8 mouse cellular contexts compared by ENCODE assay signal in the genomic region with DNA sequence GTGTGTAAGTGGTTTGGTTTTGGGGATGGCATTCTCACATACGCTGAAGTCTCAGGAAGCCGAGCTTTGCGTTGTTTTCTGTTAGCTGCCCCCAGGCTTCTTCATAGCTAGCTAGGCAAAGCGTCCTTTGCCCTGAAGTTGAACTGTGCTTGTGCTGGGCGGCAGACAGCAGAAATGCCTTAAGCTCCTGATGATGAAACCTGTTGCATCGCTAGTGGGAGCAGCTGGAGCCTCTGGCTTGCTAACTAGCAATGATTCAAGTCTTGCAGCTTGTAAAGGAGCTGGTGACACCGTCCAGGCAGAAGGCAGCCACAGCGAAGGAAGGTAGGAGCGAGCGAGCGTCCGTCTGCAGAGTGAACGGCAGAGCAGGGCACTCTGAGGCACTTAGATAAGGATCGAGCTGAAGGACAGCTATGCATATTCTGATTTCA. TPM values are rescaled to one million over a fixed set of nuclear protein-coding genes. Genes with fewer than 3 reads are reported as not detected.
DNase-seq lines count a peak whose midpoint lies in the region; ATAC-seq and TF ChIP-seq lines count a peak whose summit lies in the region.

No protein-coding gene starts in this region.

- no peak overlapping the region for H3K4me2 ChIP-seq in embryonic facial prominence, embryonic 11.5 days (ENCODE audit: low read depth, low read length)
- H3K4me2 ChIP-seq in intestine, postnatal 0 days (replicated peaks; ENCODE audit: low read depth) = peak overlapping the region; percentile 63

- H3K36me3 ChIP-seq in liver, adult 2 months (ENCODE audit: control insufficient read depth, insufficient read depth, low read length) = no peaks in the 10 kb centered on the region
- H3K36me3 ChIP-seq in embryonic facial prominence, embryonic 11.5 days (replicated peaks; ENCODE audit: control insufficient read depth, insufficient read depth, low read depth, low read length) = no peaks in the 10 kb centered on the region
- no peaks in the 10 kb centered on the region for H3K36me3 ChIP-seq in intestine, postnatal 0 days (ENCODE audit: control insufficient read depth, insufficient read depth)

- no peaks in the 10 kb centered on the region for H3K27me3 ChIP-seq in liver, adult 2 months (ENCODE audit: control insufficient read depth, insufficient read depth, low read length)
- no peaks in the 10 kb centered on the region for H3K27me3 ChIP-seq in embryonic facial prominence, embryonic 11.5 days (ENCODE audit: control insufficient read depth, insufficient read depth, low read length)
- H3K27me3 ChIP-seq in intestine, postnatal 0 days (replicated peaks; ENCODE audit: control insufficient read depth, insufficient read depth, low read length) = no peaks in the 10 kb centered on the region

- no peak for ATAC-seq in embryonic facial prominence, embryonic 11.5 days (replicated peaks; ENCODE audit: insufficient number of reproducible peaks, low FRiP score, low TSS enrichment, low read depth)
- ATAC-seq in intestine, postnatal 0 days = peak; percentile 37; the same call in 1 of the 2 replicates
- ATAC-seq in megakaryocyte progenitor cell, adult 5-6 weeks (replicated peaks; ENCODE audit: poor library complexity) = peak; percentile 56

- peaks cover 4% of the 10 kb centered on the region for H3K4me1 ChIP-seq in liver, adult 2 months (ENCODE audit: control insufficient read depth, insufficient read depth, low read length)
- no peaks in the 10 kb centered on the region for H3K4me1 ChIP-seq in embryonic facial prominence, embryonic 11.5 days (ENCODE audit: control insufficient read depth, insufficient read depth, low read length)
- peaks cover 12% of the 10 kb centered on the region for H3K4me1 ChIP-seq in intestine, postnatal 0 days (replicated peaks; ENCODE audit: control insufficient read depth, insufficient read depth, low read length)

- no peaks in the 10 kb centered on the region for H3K9me3 ChIP-seq in embryonic facial prominence, embryonic 11.5 days (replicated peaks; ENCODE audit: control insufficient read depth, low read length)
- no peaks in the 10 kb centered on the region for H3K9me3 ChIP-seq in intestine, postnatal 0 days (ENCODE audit: control insufficient read depth)

- H3K79me2 ChIP-seq in liver, adult 2 months (ENCODE audit: control insufficient read depth, insufficient read depth, low read length) = peaks cover 20% of the 10 kb centered on the region; the same call in 1 of the 2 replicates

- TF ChIP-seq POLR2A in liver, adult 2 months (IDR thresholded peaks at IDR 0.05; ENCODE audit: extremely low read depth, insufficient read depth, low read length) = no peak

- H3K9ac ChIP-seq in liver, adult 2 months (ENCODE audit: low read depth, low read length) = peak overlapping the region; percentile 20; the same call in 1 of the 2 replicates
- no peak overlapping the region; the same call in 1 of the 2 replicates for H3K9ac ChIP-seq in embryonic facial prominence, embryonic 11.5 days (replicated peaks; ENCODE audit: low read length)
- peak overlapping the region; percentile 34; the same call in 1 of the 2 replicates for H3K9ac ChIP-seq in intestine, postnatal 0 days (ENCODE audit: low read depth, low read length)

- no peak for TF ChIP-seq CTCF in liver, adult 2 months (IDR thresholded peaks at IDR 0.05; ENCODE audit: low read depth, low read length)
- TF ChIP-seq CTCF in intestine, postnatal 0 days (IDR thresholded peaks at IDR 0.05; ENCODE audit: low read depth) = no peak; the same call in 1 of the 2 replicates

- H3K27ac ChIP-seq in liver, adult 2 months (replicated peaks; ENCODE audit: insufficient read depth, low read depth, low read length) = no peak overlapping the region
- no peak overlapping the region for H3K27ac ChIP-seq in embryonic facial prominence, embryonic 11.5 days (replicated peaks; ENCODE audit: low read depth, low read length)
- H3K27ac ChIP-seq in intestine, postnatal 0 days (ENCODE audit: low read depth, low read length) = peak overlapping the region; percentile 37; the same call in 1 of the 2 replicates

- peak; percentile 70 for DNase-seq in liver, adult 2 months (ENCODE audit: extremely low read depth, low read depth, low spot score)
- no peak for DNase-seq in liver
- peak; percentile 61 for DNase-seq in embryonic facial prominence, embryonic 11.5 days (ENCODE audit: low spot score)
- DNase-seq in cerebellum, adult 11-12 months = no peak
- no peak for DNase-seq in layer of hippocampus, postnatal 14 days (ENCODE audit: low spot score in 2 of 2)
- no peak for DNase-seq in thymus, adult 18-20 months

- WGBS in liver, adult 2 months = 25% methylated on average over 14 of the region's 14 CpGs
- WGBS in embryonic facial prominence, embryonic 11.5 days = 21% methylated on average over 14 of the region's 14 CpGs
- 16% methylated on average over 14 of the region's 14 CpGs for WGBS in intestine, postnatal 0 days

- H3K4me3 ChIP-seq in liver, adult 2 months (ENCODE audit: insufficient read depth, low read depth, low read length) = no peak overlapping the region
- H3K4me3 ChIP-seq in embryonic facial prominence, embryonic 11.5 days (ENCODE audit: low read depth, low read length) = no peak overlapping the region
- peak overlapping the region; percentile 18 for H3K4me3 ChIP-seq in intestine, postnatal 0 days (ENCODE audit: low read depth, low read length)

RNA-seq across cellular contexts. Expression of gene Usp6nl, which starts 30.1 kb away (rescaled TPM):
- total RNA-seq in liver, adult 2 months (2014; rRNA removed) = 7.6 and 7.7 TPM in 2 replicates
- polyA plus RNA-seq in liver, adult 2 months (2012; rRNA removed) = 7.6 and 7.9 TPM in 2 replicates
- 11.4 and 12.7 TPM in 2 replicates for polyA plus RNA-seq in embryonic facial prominence, embryonic 11.5 days (2014; fragmentation: Nextera tagmentation; extraction: Ambion mirVana)
- polyA plus RNA-seq in intestine, postnatal 0 days (2015; fragmentation: Nextera tagmentation; extraction: Ambion mirVana) = 6.8 and 7.7 TPM in 2 replicates
- total RNA-seq in megakaryocyte progenitor cell, adult 5-6 weeks (2015) = 13.3 and 19.2 TPM in 2 replicates
- total RNA-seq in megakaryocyte progenitor cell, adult 5-6 weeks (2017) = 7.0 and 8.8 TPM in 2 replicates
- 10 to 100 TPM; 23.2 to 25.0 TPM for total RNA-seq in layer of hippocampus, postnatal 14 days (2021)

Comparison
In these comparisons a context has a peak if more than half of its experiments do, and no peak if none do; other contexts are left out.
1. DNase-seq: peak in liver, adult 2 months (single experiment) and embryonic facial prominence, embryonic 11.5 days (single experiment); none in liver (single experiment), cerebellum, adult 11-12 months (single experiment), layer of hippocampus, postnatal 14 days (0 of 2) and thymus, adult 18-20 months (0 of 2).